Mouse (Mus musculus): ENCODE measurements around the gene Gm10643.

GRCm38 (mm10) chr8:84098376-84098775 lies 33.4 kb upstream of the Gm10643 start:
- TF ChIP-seq POLR2A (IDR thresholded peaks at IDR 0.05; ENCODE audit: low read depth, low read length) (no peak), CTCF (IDR thresholded peaks at IDR 0.05; ENCODE audit: extremely low read depth, insufficient read length, insufficient replicate concordance, low read depth, low read length) (no peak)
